Mouse (Mus musculus): ENCODE measurements around the gene Dut. TPM values are rescaled to one million over a fixed set of nuclear protein-coding genes. Genes with fewer than 3 reads are reported as not detected.
"Not testable (repeated sequence)": the region's sequence is repeated elsewhere in the genome, so short reads cannot be mapped to it uniquely, and the experiment has no call there.

The Dut gene
- polyA plus RNA-seq, 1 experiment from 2014 or later = 73.7 TPM

DNA sequence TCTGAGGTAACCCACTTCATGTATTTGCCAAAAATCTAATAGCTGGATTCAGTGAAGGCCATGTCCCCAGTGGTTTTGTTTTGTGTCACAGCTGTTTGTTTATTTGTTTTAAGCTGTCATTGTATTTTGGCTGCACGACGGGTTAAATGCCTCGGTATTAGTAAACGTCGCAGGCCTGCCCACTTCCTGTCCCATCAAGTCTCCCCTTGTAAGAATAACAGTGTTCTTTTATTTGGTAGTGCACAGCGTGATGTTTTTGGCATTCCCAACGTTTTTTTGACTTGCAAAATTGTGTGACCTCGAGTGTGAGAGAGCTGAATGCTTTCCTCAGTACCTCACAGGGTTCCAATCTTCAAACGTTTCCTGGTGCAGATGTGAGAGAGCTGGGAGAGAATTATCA lies 16.8 kb downstream of the Dut start:
- H3K27me3 ChIP-seq (ENCODE audit: control insufficient read depth, insufficient read depth, low read depth, low read length) = no peaks in the 10 kb centered on the region
- no peak overlapping the region for H3K27ac ChIP-seq (ENCODE audit: low read length)
- peaks cover 2% of the 10 kb centered on the region; the same call in 1 of the 2 replicates for H3K4me1 ChIP-seq (ENCODE audit: control insufficient read depth, insufficient read depth, low read length)
- ATAC-seq = no peak
- no peak overlapping the region for H3K4me2 ChIP-seq (ENCODE audit: low read length)
- no peak overlapping the region for H3K9ac ChIP-seq (ENCODE audit: low read depth, low read length)
- WGBS = 21% methylated on average over 9 of the region's 9 CpGs
- H3K36me3 ChIP-seq (ENCODE audit: control insufficient read depth, insufficient read depth, low read length) = no peaks in the 10 kb centered on the region
- no peaks in the 10 kb centered on the region for H3K9me3 ChIP-seq (replicated peaks; ENCODE audit: control insufficient read depth, low read length, poor library complexity, severe bottlenecking)
- no peak overlapping the region for H3K4me3 ChIP-seq (ENCODE audit: low read depth, low read length)

DNA sequence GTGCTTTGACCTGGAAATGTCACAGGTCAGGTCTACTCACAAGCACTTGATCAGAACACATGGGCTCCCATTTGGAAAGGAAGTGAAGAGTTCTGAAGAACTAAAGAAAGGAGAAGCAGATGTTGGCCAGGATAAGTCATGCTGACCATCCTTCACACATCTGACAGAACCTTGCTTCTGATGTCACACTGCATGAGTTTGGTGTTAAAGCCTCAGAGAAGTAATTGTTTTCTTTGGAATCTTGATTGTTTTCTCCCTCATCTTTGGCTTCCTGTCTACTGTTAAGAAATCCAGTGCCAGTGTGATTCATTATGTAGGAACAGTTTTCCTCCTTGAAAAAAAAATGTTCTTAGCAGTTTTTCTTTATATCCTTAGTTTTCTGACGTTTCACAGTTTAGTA lies 21.9 kb downstream of the Dut start:
- WGBS = 76% methylated on average over 1 of the region's 1 CpGs
- Histone ChIP-seq H3K4me3 (ENCODE audit: low read depth, low read length) (no peak overlapping the region), H3K4me2 (ENCODE audit: low read length) (no peak overlapping the region), H3K27ac (ENCODE audit: low read length) (no peak overlapping the region), H3K36me3 (ENCODE audit: control insufficient read depth, insufficient read depth, low read length) (no peaks in the 10 kb centered on the region), H3K4me1 (ENCODE audit: control insufficient read depth, insufficient read depth, low read length) (no peaks in the 10 kb centered on the region), H3K9me3 (replicated peaks; ENCODE audit: control insufficient read depth, low read length, poor library complexity, severe bottlenecking) (no peaks in the 10 kb centered on the region; the same call in 1 of the 2 replicates), H3K27me3 (ENCODE audit: control insufficient read depth, insufficient read depth, low read depth, low read length) (no peaks in the 10 kb centered on the region), H3K9ac (ENCODE audit: low read depth, low read length) (no peak overlapping the region)
- no peak for ATAC-seq

DNA sequence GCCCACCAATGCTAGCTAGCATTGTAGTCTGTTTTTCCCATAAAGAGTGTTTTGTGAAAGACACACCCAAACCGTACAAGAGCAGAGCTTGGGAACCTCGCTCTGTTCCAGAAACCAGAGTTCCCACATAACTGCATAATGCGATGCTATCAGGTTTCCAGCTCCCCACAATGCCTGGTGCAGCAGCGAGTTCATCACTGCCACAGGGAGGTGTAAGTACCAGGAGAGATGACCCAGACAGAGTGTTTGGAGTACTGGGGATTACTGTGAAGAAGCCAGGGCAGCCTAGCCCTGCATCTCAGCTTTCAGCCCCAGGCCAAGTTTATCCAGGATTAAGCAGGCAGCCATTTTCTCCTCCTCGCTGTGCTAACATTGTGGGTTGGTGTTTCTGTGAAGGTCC lies 28.6 kb downstream of the Dut start:
- Histone ChIP-seq H3K4me2 (ENCODE audit: low read length) (no peak overlapping the region), H3K4me3 (ENCODE audit: low read depth, low read length) (no peak overlapping the region), H3K4me1 (ENCODE audit: control insufficient read depth, insufficient read depth, low read length) (no peaks in the 10 kb centered on the region), H3K36me3 (ENCODE audit: control insufficient read depth, insufficient read depth, low read length) (no peaks in the 10 kb centered on the region), H3K9me3 (replicated peaks; ENCODE audit: control insufficient read depth, low read length, poor library complexity, severe bottlenecking) (no peaks in the 10 kb centered on the region; the same call in 1 of the 2 replicates), H3K27me3 (ENCODE audit: control insufficient read depth, insufficient read depth, low read depth, low read length) (no peaks in the 10 kb centered on the region), H3K9ac (ENCODE audit: low read depth, low read length) (no peak overlapping the region), H3K27ac (ENCODE audit: low read length) (no peak overlapping the region)
- 68% methylated on average over 5 of the region's 5 CpGs for WGBS
- no peak for ATAC-seq

DNA sequence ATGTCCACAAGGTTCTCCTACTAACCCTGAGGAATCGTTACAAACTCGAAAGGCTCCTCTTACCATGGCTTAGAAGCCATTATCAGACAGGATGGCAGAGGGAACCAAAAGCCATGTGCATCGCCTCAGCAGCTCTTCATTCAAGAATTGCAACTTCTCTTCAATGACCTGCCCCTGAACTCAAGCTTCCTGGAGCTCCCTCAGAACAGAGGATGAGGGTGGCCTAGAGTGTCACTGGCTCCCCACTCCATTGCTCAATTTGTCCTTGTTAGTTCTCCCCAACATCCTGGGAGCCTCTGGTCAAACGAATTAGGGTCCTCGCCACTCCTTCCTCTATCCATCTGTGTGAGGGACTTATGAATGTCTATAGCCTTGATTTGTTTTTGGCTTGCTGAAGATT lies 29.7 kb downstream of the Dut start:
- H3K4me1 ChIP-seq (ENCODE audit: control insufficient read depth, insufficient read depth, low read length) = no peaks in the 10 kb centered on the region
- ATAC-seq = no peak
- H3K4me2 ChIP-seq (ENCODE audit: low read length) = no peak overlapping the region
- no peaks in the 10 kb centered on the region for H3K9me3 ChIP-seq (replicated peaks; ENCODE audit: control insufficient read depth, low read length, poor library complexity, severe bottlenecking)
- no peaks in the 10 kb centered on the region for H3K36me3 ChIP-seq (ENCODE audit: control insufficient read depth, insufficient read depth, low read length)
- WGBS = 95% methylated on average over 5 of the region's 5 CpGs
- no peak overlapping the region for H3K4me3 ChIP-seq (ENCODE audit: low read depth, low read length)
- no peaks in the 10 kb centered on the region for H3K27me3 ChIP-seq (ENCODE audit: control insufficient read depth, insufficient read depth, low read depth, low read length)
- no peak overlapping the region for H3K9ac ChIP-seq (ENCODE audit: low read depth, low read length)
- no peak overlapping the region for H3K27ac ChIP-seq (ENCODE audit: low read length)

DNA sequence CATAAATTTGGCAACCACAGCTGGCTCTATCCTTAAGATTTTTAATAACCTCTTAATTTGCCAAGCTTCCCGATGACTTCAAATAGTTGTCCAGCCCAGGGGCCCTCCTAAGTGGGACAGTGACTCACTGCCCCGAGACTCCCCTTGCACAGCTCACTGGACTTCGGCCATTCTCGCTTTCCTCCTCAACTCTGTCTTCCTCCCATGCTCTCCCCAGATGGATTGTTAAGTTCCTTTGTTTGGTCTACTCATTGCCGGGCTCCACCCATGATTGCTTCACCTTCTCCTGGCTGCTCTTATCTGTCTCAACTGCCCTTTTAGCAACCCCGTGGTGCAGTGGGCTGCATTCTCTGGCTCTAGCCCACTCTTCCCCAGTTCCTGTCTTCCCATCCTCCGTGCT lies 31.5 kb downstream of the Dut start:
- 66% methylated on average over 7 of the region's 7 CpGs for WGBS
- no peaks in the 10 kb centered on the region for H3K9me3 ChIP-seq (replicated peaks; ENCODE audit: control insufficient read depth, low read length, poor library complexity, severe bottlenecking)

DNA sequence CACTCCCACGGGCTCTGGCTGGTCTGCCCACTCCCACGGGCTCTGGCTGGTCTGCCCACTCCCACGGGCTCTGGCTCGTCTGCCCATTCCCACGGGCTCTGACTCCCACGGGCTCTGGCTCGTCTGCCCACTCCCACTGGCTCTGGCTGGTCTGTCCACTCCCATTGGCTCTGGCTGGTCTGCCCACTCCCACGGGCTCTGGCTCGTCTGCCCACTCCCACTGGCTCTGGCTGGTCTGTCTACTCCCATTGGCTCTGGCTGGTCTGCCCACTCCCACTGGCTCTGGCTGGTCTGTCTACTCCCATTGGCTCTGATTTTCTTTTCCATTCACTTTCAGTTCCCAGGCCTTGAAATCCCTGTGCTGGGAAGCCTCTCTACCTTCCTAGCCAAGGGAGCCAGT lies 33.0 kb downstream of the Dut start:
- not testable (repeated sequence) for H3K4me1 ChIP-seq (ENCODE audit: control insufficient read depth, insufficient read depth, low read length); H3K4me2 ChIP-seq (ENCODE audit: low read length); H3K4me3 ChIP-seq (ENCODE audit: low read depth, low read length); H3K9ac ChIP-seq (ENCODE audit: low read depth, low read length); H3K27ac ChIP-seq (ENCODE audit: low read length); H3K36me3 ChIP-seq (ENCODE audit: control insufficient read depth, insufficient read depth, low read length); H3K27me3 ChIP-seq (ENCODE audit: control insufficient read depth, insufficient read depth, low read depth, low read length); ATAC-seq; H3K9me3 ChIP-seq (replicated peaks; ENCODE audit: control insufficient read depth, low read length, poor library complexity, severe bottlenecking)
- 79% methylated on average over 9 of the region's 9 CpGs for WGBS

More for the DNA sequence above, 31.5 kb downstream of the Dut start:
- Histone ChIP-seq H3K27me3 (ENCODE audit: control insufficient read depth, insufficient read depth, low read depth, low read length) (no peaks in the 10 kb centered on the region), H3K4me3 (ENCODE audit: low read depth, low read length) (no peak overlapping the region), H3K9ac (ENCODE audit: low read depth, low read length) (no peak overlapping the region), H3K4me2 (ENCODE audit: low read length) (no peak overlapping the region), H3K4me1 (ENCODE audit: control insufficient read depth, insufficient read depth, low read length) (no peaks in the 10 kb centered on the region), H3K27ac (ENCODE audit: low read length) (no peak overlapping the region), H3K36me3 (ENCODE audit: control insufficient read depth, insufficient read depth, low read length) (no peaks in the 10 kb centered on the region)
- ATAC-seq = no peak

DNA sequence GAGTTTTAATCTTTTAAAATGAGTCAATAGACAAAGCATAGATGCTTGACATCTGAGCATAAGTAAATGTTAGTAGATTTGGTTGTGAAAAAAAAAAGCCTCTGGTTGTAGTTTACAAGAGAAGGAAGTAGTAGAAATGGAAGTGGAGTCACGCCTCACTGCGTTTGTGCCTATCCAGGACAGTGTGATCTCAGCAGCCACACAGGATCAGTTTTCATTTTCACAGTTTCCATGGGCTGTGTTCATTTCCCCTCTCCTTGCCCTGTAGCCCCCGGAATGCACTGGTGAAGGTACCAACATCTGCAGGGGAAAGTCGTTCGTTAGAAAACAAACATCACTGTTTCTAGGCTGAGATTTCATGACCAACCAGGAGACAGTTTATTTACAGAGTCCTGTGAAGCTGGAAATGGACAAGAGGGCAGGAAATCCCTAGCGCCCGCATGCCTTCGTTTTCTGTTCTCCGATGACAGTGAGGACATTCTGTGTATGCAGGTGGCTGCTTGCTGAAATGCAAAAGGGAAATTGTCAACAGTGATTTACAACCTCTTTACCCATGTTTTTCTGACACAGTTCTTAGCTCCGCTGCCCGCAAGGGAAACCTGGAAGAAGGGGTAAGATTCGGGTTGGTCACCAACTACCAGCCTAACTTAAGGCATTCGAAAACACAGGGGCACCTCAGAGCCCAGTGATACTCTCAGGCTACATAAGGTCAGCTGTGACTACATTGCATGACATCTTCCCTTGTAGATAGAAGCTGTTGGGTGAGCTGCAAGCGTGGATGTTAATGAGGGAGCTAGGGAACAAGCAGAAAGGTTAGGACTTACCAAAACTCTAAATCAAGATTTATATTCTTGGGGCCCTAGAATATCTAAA lies 35.6 kb downstream of the Dut start:
- Histone ChIP-seq H3K9ac (ENCODE audit: low read depth, low read length) (no peak overlapping the region), H3K27ac (ENCODE audit: low read length) (no peak overlapping the region), H3K9me3 (replicated peaks; ENCODE audit: control insufficient read depth, low read length, poor library complexity, severe bottlenecking) (no peaks in the 10 kb centered on the region), H3K27me3 (ENCODE audit: control insufficient read depth, insufficient read depth, low read depth, low read length) (no peaks in the 10 kb centered on the region), H3K4me2 (ENCODE audit: low read length) (no peak overlapping the region), H3K4me1 (ENCODE audit: control insufficient read depth, insufficient read depth, low read length) (no peaks in the 10 kb centered on the region), H3K36me3 (ENCODE audit: control insufficient read depth, insufficient read depth, low read length) (no peaks in the 10 kb centered on the region), H3K4me3 (ENCODE audit: low read depth, low read length) (no peak overlapping the region)
- 86% methylated on average over 14 of the region's 14 CpGs for WGBS
- no peak for ATAC-seq

DNA sequence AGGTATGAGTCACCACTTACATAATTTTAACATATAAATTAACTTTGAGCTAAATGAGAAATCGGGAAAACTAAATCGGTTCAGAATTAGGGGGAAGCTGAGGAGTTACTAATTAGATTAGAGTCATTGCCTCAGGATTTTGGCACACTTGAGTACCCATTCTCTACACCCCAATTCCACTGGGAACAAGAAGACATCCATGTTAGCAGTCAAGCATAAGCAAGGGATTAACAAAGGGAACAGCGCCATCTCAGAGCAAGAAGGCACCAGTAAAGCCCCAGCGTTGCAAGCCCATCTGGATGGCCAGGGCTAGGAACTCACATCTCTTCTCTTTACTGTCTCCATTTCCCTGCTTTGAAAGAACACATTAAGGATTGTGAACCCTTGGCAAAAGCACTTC lies 38.8 kb downstream of the Dut start:
- Histone ChIP-seq H3K9ac (ENCODE audit: low read depth, low read length) (no peak overlapping the region), H3K4me1 (ENCODE audit: control insufficient read depth, insufficient read depth, low read length) (no peaks in the 10 kb centered on the region), H3K4me2 (ENCODE audit: low read length) (no peak overlapping the region), H3K27ac (ENCODE audit: low read length) (no peak overlapping the region), H3K36me3 (ENCODE audit: control insufficient read depth, insufficient read depth, low read length) (no peaks in the 10 kb centered on the region), H3K4me3 (ENCODE audit: low read depth, low read length) (no peak overlapping the region), H3K27me3 (ENCODE audit: control insufficient read depth, insufficient read depth, low read depth, low read length) (no peaks in the 10 kb centered on the region), H3K9me3 (replicated peaks; ENCODE audit: control insufficient read depth, low read length, poor library complexity, severe bottlenecking) (no peaks in the 10 kb centered on the region)
- no peak for ATAC-seq
- 60% methylated on average over 4 of the region's 4 CpGs for WGBS

DNA sequence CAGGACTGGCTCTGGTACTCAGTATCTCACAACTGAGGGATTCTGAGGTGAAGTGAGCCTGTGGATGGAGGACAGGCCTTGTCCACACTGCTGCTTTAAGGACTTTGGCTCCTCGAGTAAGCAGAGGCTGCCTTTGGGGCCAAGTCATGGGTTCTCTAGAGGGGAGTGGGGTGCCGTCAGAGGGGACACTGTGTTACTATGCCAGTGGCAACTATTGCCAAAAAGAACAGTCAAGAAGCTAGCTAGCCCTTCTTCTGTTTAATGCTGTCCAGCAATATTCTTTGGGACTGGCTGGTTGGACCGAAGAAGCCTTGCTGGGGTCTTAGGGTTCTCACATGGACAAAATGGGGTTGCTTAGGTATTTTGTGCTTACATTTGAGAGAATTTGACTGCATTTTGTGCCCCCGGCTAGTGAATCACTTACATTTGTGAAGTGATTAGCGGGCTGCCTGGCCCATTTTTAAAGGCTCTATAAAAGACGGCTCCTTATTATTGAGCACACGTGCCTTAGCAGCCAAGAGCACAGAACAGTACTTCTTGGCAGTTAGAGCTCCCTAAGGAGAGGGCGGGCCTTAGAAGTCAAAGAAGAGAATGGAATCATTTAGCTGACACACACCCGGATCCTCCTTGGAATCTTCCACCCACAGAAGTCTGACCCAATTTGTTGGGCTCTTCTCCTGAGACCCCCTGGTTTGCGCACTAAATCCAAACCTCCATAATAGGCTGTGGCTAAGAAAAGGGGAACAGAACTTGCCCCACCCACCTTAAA lies 43.4 kb downstream of the Dut start:
- no peak overlapping the region for H3K4me3 ChIP-seq (ENCODE audit: low read depth, low read length)
- ATAC-seq = no peak
- no peaks in the 10 kb centered on the region for H3K36me3 ChIP-seq (ENCODE audit: control insufficient read depth, insufficient read depth, low read length)
- H3K4me2 ChIP-seq (ENCODE audit: low read length) = no peak overlapping the region
- H3K9me3 ChIP-seq (replicated peaks; ENCODE audit: control insufficient read depth, low read length, poor library complexity, severe bottlenecking) = no peaks in the 10 kb centered on the region
- no peak overlapping the region for H3K9ac ChIP-seq (ENCODE audit: low read depth, low read length)
- H3K4me1 ChIP-seq (ENCODE audit: control insufficient read depth, insufficient read depth, low read length) = no peaks in the 10 kb centered on the region
- H3K27me3 ChIP-seq (ENCODE audit: control insufficient read depth, insufficient read depth, low read depth, low read length) = no peaks in the 10 kb centered on the region
- 67% methylated on average over 10 of the region's 10 CpGs for WGBS
- no peak overlapping the region for H3K27ac ChIP-seq (ENCODE audit: low read length)
